Mouse (Mus musculus) mouse embryonic stem cell (cell line): Measurements from ENCODE around the gene Phf1.

Source experiments
- in situ Hi-C, 2 experiments: fragments of 300-500 bp; cut with MboI; formaldehyde crosslinking; loops; 1 replicate in 1 of 2; 3 replicates in 1 of 2; pipeline ENCODE4 v1.14.3; 2019 to 2020; ENCODE audit warnings: low sequenced_read_pairs in 2 of 2, low pct_unique_long_range_greater_than_20kb in 1 of 2, mixed read lengths in 1 of 2; ENCODE audit not compliant: unreplicated experiment in 1 of 2

Phf1 gene

GRCm38 (mm10) chr17:26947231-26948100 is 14.6 kb downstream of the Phf1 start:
- in situ Hi-C loops = no loop called here

- in situ Hi-C loops = no loop called here
Measured at GRCm38 (mm10) chr17:26948316-26949050, 15.6 kb downstream of the Phf1 start.

- in situ Hi-C loops = no loop called here
Measured at GRCm38 (mm10) chr17:26949051-26949577, 16.3 kb downstream of the Phf1 start.

GRCm38 (mm10) chr17:26949866-26950265 is 17.0 kb downstream of the Phf1 start:
- in situ Hi-C loops = no loop called here

GRCm38 (mm10) chr17:26950560-26951288 is 17.9 kb downstream of the Phf1 start:
- in situ Hi-C loops = no loop called here

- in situ Hi-C loops = no loop called here
Measured at GRCm38 (mm10) chr17:26951406-26951805, 18.6 kb downstream of the Phf1 start.

GRCm38 (mm10) chr17:26951952-26952877 is 19.4 kb downstream of the Phf1 start:
- in situ Hi-C loops = no loop called here

GRCm38 (mm10) chr17:26953201-26953600 is 20.3 kb downstream of the Phf1 start:
- in situ Hi-C loops = no loop called here

GRCm38 (mm10) chr17:26953726-26954125 is 20.9 kb downstream of the Phf1 start:
- in situ Hi-C loops = no loop called here

GRCm38 (mm10) chr17:26956309-26956708 is 23.5 kb downstream of the Phf1 start:
- in situ Hi-C loops = no loop called here

- in situ Hi-C loops = no loop called here
Measured at GRCm38 (mm10) chr17:26956895-26957294, 24.0 kb downstream of the Phf1 start.

- in situ Hi-C loops = no loop called here
Measured at GRCm38 (mm10) chr17:26957872-26958271, 25.0 kb downstream of the Phf1 start.

GRCm38 (mm10) chr17:26958880-26959279 is 26.0 kb downstream of the Phf1 start:
- in situ Hi-C loops = no loop called here

- in situ Hi-C loops = no loop called here
Measured at GRCm38 (mm10) chr17:26959815-26960214, 27.0 kb downstream of the Phf1 start.

- in situ Hi-C loops = no loop called here
Measured at GRCm38 (mm10) chr17:26961572-26962240, 28.9 kb downstream of the Phf1 start.

- in situ Hi-C loops = no loop called here
Measured at GRCm38 (mm10) chr17:26966993-26967392, 34.1 kb downstream of the Phf1 start.

GRCm38 (mm10) chr17:26967477-26967876 is 34.6 kb downstream of the Phf1 start:
- in situ Hi-C loops = no loop called here
